Mouse (Mus musculus) kidney, postnatal 14 days (tissue): ENCODE results near the gene Rspry1.
A peak's percentile ranks its signal among the peaks of the same experiment; 100 is the strongest.

Experiments used
- DNase-seq: peaks from one replicate; pipeline ENCODE4 v3.0.0; 2022; ENCODE audit warnings: mixed read lengths

Gene Rspry1

GRCm38 (mm10) chr8:94604030-94604429 lies 2.3 kb downstream of the Rspry1 start:
- DNase-seq, result no peak

GRCm38 (mm10) chr8:94607064-94607463 lies 5.3 kb downstream of the Rspry1 start:
- no peak for DNase-seq

GRCm38 (mm10) chr8:94624885-94625284 lies 23.1 kb downstream of the Rspry1 start:
- DNase-seq, result no peak

- DNase-seq, result no peak
Observed at GRCm38 (mm10) chr8:94633564-94634194, 31.9 kb downstream of the Rspry1 start.

- no peak for DNase-seq
Observed at GRCm38 (mm10) chr8:94634211-94634610, 32.5 kb downstream of the Rspry1 start.

- no peak for DNase-seq
Observed at GRCm38 (mm10) chr8:94641183-94641582, 39.4 kb downstream of the Rspry1 start.

GRCm38 (mm10) chr8:94641938-94642337 lies 40.2 kb downstream of the Rspry1 start:
- DNase-seq, result no peak

- DNase-seq, result no peak
Observed at GRCm38 (mm10) chr8:94645202-94645601, 43.5 kb downstream of the Rspry1 start.

- DNase-seq, result no peak
Observed at GRCm38 (mm10) chr8:94646165-94646564, 44.4 kb downstream of the Rspry1 start.

- no peak for DNase-seq
Observed at GRCm38 (mm10) chr8:94649496-94649895, 47.8 kb downstream of the Rspry1 start.

GRCm38 (mm10) chr8:94652951-94653350 lies 51.2 kb downstream of the Rspry1 start:
- DNase-seq, result no peak

GRCm38 (mm10) chr8:94654994-94655393 lies 53.3 kb downstream of the Rspry1 start:
- DNase-seq, result no peak

- DNase-seq, result no peak
Observed at GRCm38 (mm10) chr8:94658031-94658430, 56.3 kb downstream of the Rspry1 start.

- DNase-seq, result no peak
Observed at GRCm38 (mm10) chr8:94660418-94660817, 58.7 kb downstream of the Rspry1 start.

GRCm38 (mm10) chr8:94664722-94665121 lies 63.0 kb downstream of the Rspry1 start:
- no peak for DNase-seq

GRCm38 (mm10) chr8:94666456-94667308 lies 64.9 kb downstream of the Rspry1 start, which contains the start of gene Arl2bp:
Arl2bp (plus strand) TSS chr8:94666600.
- peak; percentile 97 for DNase-seq

- DNase-seq, result peak; percentile 31
Observed at GRCm38 (mm10) chr8:94674384-94674783, 72.6 kb downstream of the Rspry1 start.

- DNase-seq, result no peak
Observed at GRCm38 (mm10) chr8:94675923-94676322, 74.2 kb downstream of the Rspry1 start.

- DNase-seq, result peak; percentile 34
Observed at GRCm38 (mm10) chr8:94678582-94678981, 76.8 kb downstream of the Rspry1 start.

- DNase-seq, result no peak
Observed at GRCm38 (mm10) chr8:94680414-94680813, 78.7 kb downstream of the Rspry1 start.

- DNase-seq, result peak; percentile 41
Observed at GRCm38 (mm10) chr8:94682732-94683524, 81.2 kb downstream of the Rspry1 start.

GRCm38 (mm10) chr8:94684287-94684686 lies 82.5 kb downstream of the Rspry1 start:
- DNase-seq, result no peak

- peak; percentile 71 for DNase-seq
Observed at GRCm38 (mm10) chr8:94685953-94686352, 84.2 kb downstream of the Rspry1 start.
